Mouse (Mus musculus) forebrain, embryonic 14.5 days (tissue): ENCODE results near the gene Akt3. TPM values are rescaled to one million over a fixed set of nuclear protein-coding genes. Genes with fewer than 3 reads are reported as not detected.
A peak's percentile ranks its signal among the peaks of the same experiment; 100 is the strongest.

Source experiments
- ATAC-seq: fragments of 200-750 bp; cut with Nextera tagmentation; 2 replicates; pipeline ENCODE4 v1.8.0; 2017; ENCODE audit warnings: mild to moderate bottlenecking, moderate library complexity
- DNase-seq: peaks from one replicate; pipeline ENCODE4 v3.0.0-alpha.2; 2015; ENCODE audit warnings: low spot score
- H3K27ac ChIP-seq: fragments of 300-500 bp; sonication (generic); 2 replicates; pipeline ENCODE4 v1.5.1; 2014; ENCODE audit warnings: low read depth, mild to moderate bottlenecking, control low read depth, low read length, moderate library complexity
- H3K27me3 ChIP-seq: fragments of 300-500 bp; sonication (generic); replicated peaks from 2 replicates; pipeline ENCODE4 v1.6.1; 2014; ENCODE audit warnings: low read length, control low read depth, mixed read lengths; ENCODE audit not compliant: control insufficient read depth, insufficient read depth
- H3K36me3 ChIP-seq: fragments of 300-500 bp; sonication (generic); 2 replicates; pipeline ENCODE4 v1.6.1; 2014; ENCODE audit warnings: low read length, control low read depth; ENCODE audit not compliant: control insufficient read depth, insufficient read depth
- H3K4me1 ChIP-seq: fragments of 300-500 bp; sonication (generic); 2 replicates; pipeline ENCODE4 v1.6.1; 2014; ENCODE audit warnings: antibody characterized with exemption, low read length, control low read depth; ENCODE audit not compliant: control insufficient read depth, insufficient read depth
- H3K4me2 ChIP-seq: fragments of 300-500 bp; sonication (generic); 2 replicates; pipeline ENCODE4 v1.6.1; 2014; ENCODE audit warnings: mild to moderate bottlenecking, control low read depth, low read length
- H3K4me3 ChIP-seq: fragments of 300-500 bp; sonication (generic); 2 replicates; pipeline ENCODE4 v1.5.1; 2014; ENCODE audit warnings: low read depth, low read length, control low read depth
- H3K9ac ChIP-seq: fragments of 300-500 bp; sonication (generic); 2 replicates; pipeline ENCODE4 v1.6.1; 2014; ENCODE audit warnings: mild to moderate bottlenecking, low read length, control low read depth, moderate library complexity
- H3K9me3 ChIP-seq: fragments of 300-500 bp; sonication (generic); replicated peaks from 2 replicates; pipeline ENCODE4 v1.6.1; 2016; ENCODE audit warnings: low read length, control low read depth, mixed read lengths; ENCODE audit not compliant: control insufficient read depth
- WGBS: fragments of 180-500 bp; shearing (Covaris S2); extraction: QIAGEN DNeasy Blood & Tissue Kit; methylation state at CpG from one replicate; pipeline ENCODE4 v1.1.7; 2014; 5-methylcytosine and 5-hydroxymethylcytosine counted together
- polyA plus RNA-seq: library from polyadenylated mRNA; unstranded; fragments of >200 nt; fragmentation: Nextera tagmentation; extraction: Ambion mirVana; gene quantifications from 2 replicates; pipeline ENCODE4 v1.2.1, GENCODE M21; 2014

The Akt3 gene
- polyA plus RNA-seq, 1 experiment from 2014 or later: 39.0 TPM

GRCm38 (mm10) chr1:177061761-177062160, 196.2 kb downstream of the Akt3 start:
- Histone ChIP-seq H3K4me3 (no peak overlapping the region), H3K9me3 (no peaks in the 10 kb centered on the region), H3K9ac (no peak overlapping the region), H3K36me3 (peaks cover 11% of the 10 kb centered on the region), H3K4me1 (no peaks in the 10 kb centered on the region), H3K27me3 (no peaks in the 10 kb centered on the region), H3K27ac (no peak overlapping the region), H3K4me2 (no peak overlapping the region)
- ATAC-seq (no peak), DNase-seq (no peak)
- WGBS: 94% methylated on average over 2 of the region's 2 CpGs

- Histone ChIP-seq H3K36me3 (peaks cover 7% of the 10 kb centered on the region; the same call in 1 of the 2 replicates), H3K9ac (no peak overlapping the region), H3K27ac (peak overlapping the region; percentile 17; the same call in 1 of the 2 replicates), H3K4me3 (no peak overlapping the region), H3K4me2 (no peak overlapping the region), H3K27me3 (no peaks in the 10 kb centered on the region), H3K4me1 (peaks cover 9% of the 10 kb centered on the region; the same call in 1 of the 2 replicates), H3K9me3 (no peaks in the 10 kb centered on the region)
- ATAC-seq (peak; percentile 68), DNase-seq (peak; percentile 81)
- 50% methylated on average over 2 of the region's 2 CpGs for WGBS
Measured at GRCm38 (mm10) chr1:177054891-177055290, 203.1 kb downstream of the Akt3 start.

GRCm38 (mm10) chr1:177051366-177051963, 206.5 kb downstream of the Akt3 start:
- 64% methylated on average over 11 of the region's 11 CpGs for WGBS
- H3K27ac ChIP-seq: peak overlapping the region; percentile 74
- no peaks in the 10 kb centered on the region for H3K9me3 ChIP-seq
- H3K27me3 ChIP-seq: no peaks in the 10 kb centered on the region
- no peak overlapping the region for H3K4me2 ChIP-seq
- no peak; the same call in 1 of the 2 replicates for ATAC-seq
- no peak overlapping the region; the same call in 1 of the 2 replicates for H3K9ac ChIP-seq
- peaks cover 9% of the 10 kb centered on the region for H3K4me1 ChIP-seq
- H3K4me3 ChIP-seq: no peak overlapping the region
- peak; percentile 68 for DNase-seq
- H3K36me3 ChIP-seq: peaks cover 8% of the 10 kb centered on the region; the same call in 1 of the 2 replicates

- Histone ChIP-seq H3K27me3 (no peaks in the 10 kb centered on the region), H3K9ac (no peak overlapping the region), H3K27ac (no peak overlapping the region), H3K4me1 (peaks cover 7% of the 10 kb centered on the region; the same call in 1 of the 2 replicates), H3K4me3 (no peak overlapping the region), H3K9me3 (no peaks in the 10 kb centered on the region), H3K4me2 (no peak overlapping the region), H3K36me3 (peaks cover 10% of the 10 kb centered on the region; the same call in 1 of the 2 replicates)
- WGBS: 88% methylated on average over 2 of the region's 2 CpGs
- no peak for DNase-seq
- no peak for ATAC-seq
Measured at GRCm38 (mm10) chr1:177048773-177049172, 209.2 kb downstream of the Akt3 start.

GRCm38 (mm10) chr1:177046963-177047362, 211.0 kb downstream of the Akt3 start:
- peaks cover 7% of the 10 kb centered on the region; the same call in 1 of the 2 replicates for H3K4me1 ChIP-seq
- no peak overlapping the region for H3K9ac ChIP-seq
- no peaks in the 10 kb centered on the region for H3K9me3 ChIP-seq
- H3K27me3 ChIP-seq: no peaks in the 10 kb centered on the region
- DNase-seq (no peak), ATAC-seq (no peak)
- H3K4me3 ChIP-seq: no peak overlapping the region
- H3K27ac ChIP-seq: peak overlapping the region; percentile 48; the same call in 1 of the 2 replicates
- no peak overlapping the region for H3K4me2 ChIP-seq
- 82% methylated on average over 2 of the region's 2 CpGs for WGBS
- peaks cover 10% of the 10 kb centered on the region; the same call in 1 of the 2 replicates for H3K36me3 ChIP-seq

- peaks cover 3% of the 10 kb centered on the region; the same call in 1 of the 2 replicates for H3K4me1 ChIP-seq
- no peak overlapping the region for H3K4me3 ChIP-seq
- no peak for DNase-seq
- H3K36me3 ChIP-seq: peaks cover 10% of the 10 kb centered on the region; the same call in 1 of the 2 replicates
- no peak overlapping the region for H3K9ac ChIP-seq
- H3K27me3 ChIP-seq: no peaks in the 10 kb centered on the region
- no peak overlapping the region for H3K4me2 ChIP-seq
- ATAC-seq: no peak
- no peak overlapping the region for H3K27ac ChIP-seq
- no peaks in the 10 kb centered on the region for H3K9me3 ChIP-seq
Measured at GRCm38 (mm10) chr1:177045885-177046284, 212.1 kb downstream of the Akt3 start.

- H3K36me3 ChIP-seq: peaks cover 3% of the 10 kb centered on the region; the same call in 1 of the 2 replicates
- H3K4me2 ChIP-seq: no peak overlapping the region
- peak overlapping the region; percentile 55 for H3K27ac ChIP-seq
- H3K27me3 ChIP-seq: no peaks in the 10 kb centered on the region
- DNase-seq (no peak), ATAC-seq (no peak)
- H3K9me3 ChIP-seq: no peaks in the 10 kb centered on the region
- H3K4me1 ChIP-seq: 0 out of 2 replicates have a peak, but pooled peaks cover 4% of the 10 kb centered on the region
- 31% methylated on average over 4 of the region's 4 CpGs for WGBS
- H3K9ac ChIP-seq: no peak overlapping the region
- H3K4me3 ChIP-seq: no peak overlapping the region
Measured at GRCm38 (mm10) chr1:177040058-177040457, 217.9 kb downstream of the Akt3 start.

GRCm38 (mm10) chr1:177039093-177039674, 218.8 kb downstream of the Akt3 start:
- peak; percentile 86 for DNase-seq
- H3K27ac ChIP-seq: no peak overlapping the region
- peak; percentile 82 for ATAC-seq

GRCm38 (mm10) chr1:177038383-177038782, 219.6 kb downstream of the Akt3 start:
- Histone ChIP-seq H3K4me2 (no peak overlapping the region), H3K4me1 (0 out of 2 replicates have a peak, but pooled peaks cover 4% of the 10 kb centered on the region), H3K4me3 (no peak overlapping the region), H3K27me3 (no peaks in the 10 kb centered on the region), H3K9me3 (no peaks in the 10 kb centered on the region), H3K27ac (peak overlapping the region; percentile 70), H3K36me3 (0 out of 2 replicates have a peak, but pooled peaks cover 3% of the 10 kb centered on the region), H3K9ac (no peak overlapping the region)
- WGBS: 40% methylated on average over 2 of the region's 2 CpGs
- DNase-seq (peak; percentile 38), ATAC-seq (peak; percentile 26)

More at GRCm38 (mm10) chr1:177039093-177039674, 218.8 kb downstream of the Akt3 start:
- no peak overlapping the region for H3K4me2 ChIP-seq
- 59% methylated on average over 6 of the region's 6 CpGs for WGBS
- H3K4me1 ChIP-seq: 0 out of 2 replicates have a peak, but pooled peaks cover 4% of the 10 kb centered on the region
- no peaks in the 10 kb centered on the region for H3K27me3 ChIP-seq
- peaks cover 3% of the 10 kb centered on the region; the same call in 1 of the 2 replicates for H3K36me3 ChIP-seq
- no peak overlapping the region for H3K4me3 ChIP-seq
- H3K9me3 ChIP-seq: no peaks in the 10 kb centered on the region
- H3K9ac ChIP-seq: no peak overlapping the region
